Mouse (Mus musculus): ENCODE measurements around the gene Mrgprh.
A peak's percentile ranks its signal among the peaks of the same experiment; 100 is the strongest.
"Not testable (repeated sequence)": the region's sequence is repeated elsewhere in the genome, so short reads cannot be mapped to it uniquely, and the experiment has no call there.

Gene Mrgprh

GRCm38 (mm10) chr17:12868043-12868442 lies 7.8 kb upstream of the Mrgprh start, which contains the start of gene Mas1:
Gene Mas1, minus strand, starts transcription at chr17:12868143.
- no peak for DNase-seq (ENCODE audit: low read depth, low spot score)

GRCm38 (mm10) chr17:12868640-12869039 lies 7.2 kb upstream of the Mrgprh start:
- no peak for DNase-seq (ENCODE audit: low read depth, low spot score)

GRCm38 (mm10) chr17:12872275-12873028 lies 3.4 kb upstream of the Mrgprh start:
- DNase-seq (ENCODE audit: low read depth, low spot score): peak; percentile 26

- DNase-seq (ENCODE audit: low read depth, low spot score): peak; percentile 89
These were observed 4.3 kb downstream of the Mrgprh start for GRCm38 (mm10) chr17:12880178-12880577.

- DNase-seq (ENCODE audit: low read depth, low spot score): no peak
These were observed 5.4 kb downstream of the Mrgprh start for GRCm38 (mm10) chr17:12881216-12881615.

GRCm38 (mm10) chr17:12886620-12887019 lies 10.8 kb downstream of the Mrgprh start:
- peak; percentile 78 for DNase-seq (ENCODE audit: low read depth, low spot score)

- DNase-seq (ENCODE audit: low read depth, low spot score): no peak
These were observed 11.4 kb downstream of the Mrgprh start for GRCm38 (mm10) chr17:12887021-12887775.

GRCm38 (mm10) chr17:12891054-12891453 lies 15.2 kb downstream of the Mrgprh start:
- DNase-seq (ENCODE audit: low read depth, low spot score): no peak

GRCm38 (mm10) chr17:12892033-12892432 lies 16.2 kb downstream of the Mrgprh start:
- DNase-seq (ENCODE audit: low read depth, low spot score): no peak

GRCm38 (mm10) chr17:12897674-12898073 lies 21.8 kb downstream of the Mrgprh start:
- no peak for DNase-seq (ENCODE audit: low read depth, low spot score)

GRCm38 (mm10) chr17:12898607-12899006 lies 22.8 kb downstream of the Mrgprh start:
- DNase-seq (ENCODE audit: low read depth, low spot score): not testable (repeated sequence)

GRCm38 (mm10) chr17:12902291-12902690 lies 26.5 kb downstream of the Mrgprh start:
- no peak for DNase-seq (ENCODE audit: low read depth, low spot score)

- no peak for DNase-seq (ENCODE audit: low read depth, low spot score)
These were observed 27.8 kb downstream of the Mrgprh start for GRCm38 (mm10) chr17:12903372-12904333.

- no peak for DNase-seq (ENCODE audit: low read depth, low spot score)
These were observed 28.5 kb downstream of the Mrgprh start for GRCm38 (mm10) chr17:12904349-12904748.

- no peak for DNase-seq (ENCODE audit: low read depth, low spot score)
These were observed 30.0 kb downstream of the Mrgprh start for GRCm38 (mm10) chr17:12905810-12906209.

- DNase-seq (ENCODE audit: low read depth, low spot score): no peak
These were observed 30.6 kb downstream of the Mrgprh start for GRCm38 (mm10) chr17:12906436-12906835.

- peak; percentile 87 for DNase-seq (ENCODE audit: low read depth, low spot score)
These were observed 33.8 kb downstream of the Mrgprh start, which contains the start of gene Pnldc1 for GRCm38 (mm10) chr17:12909361-12910280. Gene Pnldc1, minus strand, starts transcription at chr17:12910230.

- DNase-seq (ENCODE audit: low read depth, low spot score): no peak
These were observed 34.6 kb downstream of the Mrgprh start for GRCm38 (mm10) chr17:12910391-12910790.

- no peak for DNase-seq (ENCODE audit: low read depth, low spot score)
These were observed 39.6 kb downstream of the Mrgprh start, which contains the start of gene Tcp1 for GRCm38 (mm10) chr17:12915488-12915880. Gene Tcp1, plus strand, starts transcription at chr17:12915701.

GRCm38 (mm10) chr17:12915881-12916583 lies 40.2 kb downstream of the Mrgprh start, which contains the start of gene Mrpl18:
Gene Mrpl18, minus strand, starts transcription at chr17:12916345.
- DNase-seq (ENCODE audit: low read depth, low spot score): peak; percentile 100

All from ZHBTc4 (cell line).